Mouse (Mus musculus): ENCODE measurements at regions not wholly inside any gene's neighbourhood (a gene's known extent, or its start where the extent isn't known, plus 50 kb on each side); places are given as distances from the start of the nearest gene placed in this dataset.
"Not testable (repeated sequence)": the region's sequence is repeated elsewhere in the genome, so short reads cannot be mapped to it uniquely, and the experiment has no call there.

- in situ Hi-C loops (cut with MboI, MseI) = no loop called here
These were observed 419.0 kb upstream of the N6amt1 start for GRCm38 (mm10) chr16:86934989-86935388.

GRCm38 (mm10) chr16:86932765-86933164 is 421.2 kb upstream of the N6amt1 start:
- in situ Hi-C loops (cut with MboI, MseI) = no loop called here

GRCm38 (mm10) chr16:86897967-86898710 is 455.8 kb upstream of the N6amt1 start:
- in situ Hi-C loops (cut with MboI, MseI) = no loop called here

- in situ Hi-C loops (cut with MboI, MseI) = no loop called here
These were observed 459.0 kb upstream of the N6amt1 start for GRCm38 (mm10) chr16:86894982-86895381.

GRCm38 (mm10) chr16:86894333-86894732 is 459.7 kb upstream of the N6amt1 start:
- in situ Hi-C loops (cut with MboI, MseI) = no loop called here

- in situ Hi-C loops (cut with MboI, MseI) = no loop called here
These were observed 465.6 kb upstream of the N6amt1 start for GRCm38 (mm10) chr16:86888421-86888820.

GRCm38 (mm10) chr16:86887605-86888004 is 466.4 kb upstream of the N6amt1 start:
- in situ Hi-C loops (cut with MboI, MseI) = no loop called here

GRCm38 (mm10) chr16:86883862-86884261 is 470.1 kb upstream of the N6amt1 start:
- in situ Hi-C loops (cut with MboI, MseI) = no loop called here

GRCm38 (mm10) chr16:86882529-86882928 is 471.5 kb upstream of the N6amt1 start:
- in situ Hi-C loops (cut with MboI, MseI) = no loop called here

GRCm38 (mm10) chr16:86881583-86881982 is 472.4 kb upstream of the N6amt1 start:
- in situ Hi-C loops (cut with MboI, MseI) = no loop called here

GRCm38 (mm10) chr16:86860828-86861227 is 493.2 kb upstream of the N6amt1 start:
- in situ Hi-C loops (cut with MboI, MseI) = no loop called here

GRCm38 (mm10) chr16:86855891-86856290 is 498.1 kb upstream of the N6amt1 start:
- in situ Hi-C loops (cut with MboI, MseI) = no loop called here

- in situ Hi-C loops (cut with MboI, MseI) = no loop called here
These were observed 498.7 kb upstream of the N6amt1 start for GRCm38 (mm10) chr16:86855312-86855711.

GRCm38 (mm10) chr16:86853398-86853797 is 500.6 kb upstream of the N6amt1 start:
- in situ Hi-C loops (cut with MboI, MseI) = no loop called here

- in situ Hi-C loops (cut with MboI, MseI) = loop anchor here in 1 of 2 experiments (10.0 kb wide), 1 partner anchor 706 kb away; no protein-coding TSS in a partner anchor
These were observed 515.3 kb upstream of the N6amt1 start for GRCm38 (mm10) chr16:86838457-86839337.

- in situ Hi-C loops (cut with MboI, MseI) = no loop called here
These were observed 526.3 kb upstream of the N6amt1 start for GRCm38 (mm10) chr16:86827645-86828044.

GRCm38 (mm10) chr16:86826641-86827040 is 527.3 kb upstream of the N6amt1 start:
- in situ Hi-C loops (cut with MboI, MseI) = no loop called here

GRCm38 (mm10) chr16:86823496-86823895 is 530.5 kb upstream of the N6amt1 start:
- in situ Hi-C loops (cut with MboI, MseI) = no loop called here

GRCm38 (mm10) chr16:86821586-86821985 is 532.4 kb upstream of the N6amt1 start:
- in situ Hi-C loops (cut with MboI, MseI) = no loop called here

GRCm38 (mm10) chr16:86818639-86819038 is 535.3 kb upstream of the N6amt1 start:
- in situ Hi-C loops (cut with MboI, MseI) = not testable (repeated sequence)

GRCm38 (mm10) chr16:86816763-86817593 is 537.0 kb upstream of the N6amt1 start:
- in situ Hi-C loops (cut with MboI, MseI) = no loop called here

GRCm38 (mm10) chr16:86816006-86816405 is 538.0 kb upstream of the N6amt1 start:
- in situ Hi-C loops (cut with MboI, MseI) = no loop called here

Data from T-helper 17 cell (primary cell).